Mouse (Mus musculus): ENCODE results near the gene Pi16.

DNA sequence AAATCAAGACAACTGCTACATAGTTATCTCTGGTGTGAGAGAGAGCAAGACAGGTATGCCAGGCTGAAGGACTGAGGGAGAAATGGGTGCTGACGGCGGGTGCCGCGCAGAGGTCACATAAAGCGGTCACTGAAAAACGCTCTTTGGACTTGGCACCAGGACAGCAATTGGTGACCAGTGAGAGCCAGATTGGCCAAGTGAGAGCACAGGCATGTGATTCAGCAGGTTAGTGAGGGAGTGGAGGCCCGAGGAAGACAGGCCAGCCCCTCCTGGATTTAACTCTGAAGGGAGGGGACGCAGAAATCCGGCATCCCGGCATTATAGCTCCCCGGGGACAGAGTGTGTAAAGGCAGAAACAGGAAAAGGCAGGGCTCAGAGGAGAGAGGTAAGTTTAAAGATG, 43.6 kb upstream of the Pi16 start:
- TF ChIP-seq EP300 (optimal IDR thresholded peaks at IDR 0.05), result no peak
- TF ChIP-seq CTCF (IDR thresholded peaks at IDR 0.05; ENCODE audit: low read depth), result no peak
